Mouse (Mus musculus) kidney, postnatal 4 days (tissue): ENCODE data around the gene Hexim2.

Experiments used
- DNase-seq, 2 experiments: peaks; one replicate each; pipeline ENCODE4 v3.0.0; 2021; ENCODE audit warnings: mixed read lengths in 2 of 2

Gene Hexim2

GRCm38 (mm10) chr11:103131701-103132575, at the start of gene Hexim2:
Hexim2 (plus strand) TSS chr11:103132429.
- peak; percentile 73 to 78 for DNase-seq

- DNase-seq: no peak
Measured at GRCm38 (mm10) chr11:103093306-103093705, 38.9 kb upstream of the Hexim2 start.

- DNase-seq: no peak
Measured at GRCm38 (mm10) chr11:103093862-103094833, 38.1 kb upstream of the Hexim2 start.

GRCm38 (mm10) chr11:103095107-103095670, 37.0 kb upstream of the Hexim2 start:
- no peak for DNase-seq

GRCm38 (mm10) chr11:103095801-103096200, 36.4 kb upstream of the Hexim2 start:
- no peak for DNase-seq

- DNase-seq: peak; percentile 38 to 58
Measured at GRCm38 (mm10) chr11:103096979-103097894, 35.0 kb upstream of the Hexim2 start.

GRCm38 (mm10) chr11:103098531-103099190, 33.6 kb upstream of the Hexim2 start:
- peak in 1 of 2 experiments; percentile 28 for DNase-seq

GRCm38 (mm10) chr11:103099352-103099940, 32.8 kb upstream of the Hexim2 start:
- no peak for DNase-seq

- peak in 1 of 2 experiments; percentile 44 for DNase-seq
Measured at GRCm38 (mm10) chr11:103100361-103100760, 31.9 kb upstream of the Hexim2 start.

GRCm38 (mm10) chr11:103101481-103101865, 30.8 kb upstream of the Hexim2 start, which contains the start of the genes Plcd3 and Acbd4:
Plcd3 (minus strand) TSS chr11:103101658.
Acbd4 (plus strand) TSS chr11:103101682.
- peak; percentile 86 to 91 for DNase-seq

GRCm38 (mm10) chr11:103101866-103102501, 30.2 kb upstream of the Hexim2 start:
- peak; percentile 73 to 81 for DNase-seq

GRCm38 (mm10) chr11:103102725-103103349, 29.4 kb upstream of the Hexim2 start:
- peak; percentile 98 for DNase-seq

GRCm38 (mm10) chr11:103103621-103104020, 28.6 kb upstream of the Hexim2 start:
- peak in 1 of 2 experiments; percentile 17 for DNase-seq

- peak in 1 of 2 experiments; percentile 7 for DNase-seq
Measured at GRCm38 (mm10) chr11:103104469-103104868, 27.8 kb upstream of the Hexim2 start.

GRCm38 (mm10) chr11:103105180-103105725, 27.0 kb upstream of the Hexim2 start:
- peak; percentile 45 to 71 for DNase-seq

- peak in 1 of 2 experiments; percentile 10 for DNase-seq
Measured at GRCm38 (mm10) chr11:103105810-103106209, 26.4 kb upstream of the Hexim2 start.

- DNase-seq: peak in 1 of 2 experiments; percentile 11
Measured at GRCm38 (mm10) chr11:103106386-103106785, 25.8 kb upstream of the Hexim2 start.

GRCm38 (mm10) chr11:103111301-103111700, 20.9 kb upstream of the Hexim2 start:
- peak in 1 of 2 experiments; percentile 35 for DNase-seq
